Mouse (Mus musculus): ENCODE results near the gene Kmt2e. TPM values are rescaled to one million over a fixed set of nuclear protein-coding genes. Genes with fewer than 3 reads are reported as not detected.

Kmt2e gene
- polyA plus RNA-seq, 1 experiment from 2014 or later = 51.9 TPM

- TF ChIP-seq CTCF (IDR thresholded peaks at IDR 0.05; ENCODE audit: low read depth) (no peak), EP300 (optimal IDR thresholded peaks at IDR 0.05) (no peak)
- no peak for DNase-seq (ENCODE audit: low spot score)
These were observed 46.1 kb upstream of the Kmt2e start for GRCm38 (mm10) chr5:23388091-23388490.

GRCm38 (mm10) chr5:23389601-23390305, 44.5 kb upstream of the Kmt2e start:
- no peaks in the 10 kb centered on the region for H3K9me3 ChIP-seq (ENCODE audit: control insufficient read depth, low read length)
- H3K4me2 ChIP-seq (replicated peaks; ENCODE audit: low read depth) = no peak overlapping the region
- no peak for DNase-seq (ENCODE audit: low spot score)
- H3K27me3 ChIP-seq (ENCODE audit: control insufficient read depth, insufficient read depth, low read length) = no peaks in the 10 kb centered on the region
- no peak overlapping the region for H3K4me3 ChIP-seq (ENCODE audit: low read depth, low read length)
- no peak overlapping the region for H3K27ac ChIP-seq (replicated peaks)
- no peaks in the 10 kb centered on the region for H3K36me3 ChIP-seq (ENCODE audit: control insufficient read depth, insufficient read depth, low read length)
- no peak overlapping the region for H3K9ac ChIP-seq (ENCODE audit: low read length)
- H3K4me1 ChIP-seq (replicated peaks; ENCODE audit: control insufficient read depth, insufficient read depth) = peaks cover 2% of the 10 kb centered on the region; the same call in 1 of the 2 replicates
- TF ChIP-seq CTCF (IDR thresholded peaks at IDR 0.05; ENCODE audit: low read depth) (no peak), EP300 (optimal IDR thresholded peaks at IDR 0.05) (no peak)
- ATAC-seq (ENCODE audit: low FRiP score, low TSS enrichment) = no peak
- 80% methylated on average over 7 of the region's 7 CpGs for WGBS

More at GRCm38 (mm10) chr5:23388091-23388490, 46.1 kb upstream of the Kmt2e start:
- 30% methylated on average over 3 of the region's 3 CpGs for WGBS
- no peak for ATAC-seq (ENCODE audit: low FRiP score, low TSS enrichment)
- Histone ChIP-seq H3K27ac (replicated peaks) (no peak overlapping the region), H3K9ac (ENCODE audit: low read length) (no peak overlapping the region), H3K4me1 (replicated peaks; ENCODE audit: control insufficient read depth, insufficient read depth) (peaks cover 2% of the 10 kb centered on the region; the same call in 1 of the 2 replicates), H3K9me3 (ENCODE audit: control insufficient read depth, low read length) (no peaks in the 10 kb centered on the region), H3K4me3 (ENCODE audit: low read depth, low read length) (no peak overlapping the region), H3K27me3 (ENCODE audit: control insufficient read depth, insufficient read depth, low read length) (no peaks in the 10 kb centered on the region), H3K36me3 (ENCODE audit: control insufficient read depth, insufficient read depth, low read length) (no peaks in the 10 kb centered on the region), H3K4me2 (replicated peaks; ENCODE audit: low read depth) (no peak overlapping the region)

GRCm38 (mm10) chr5:23391714-23392113, 42.5 kb upstream of the Kmt2e start:
- H3K9ac ChIP-seq (ENCODE audit: low read length) = no peak overlapping the region
- H3K27ac ChIP-seq (replicated peaks) = no peak overlapping the region
- no peaks in the 10 kb centered on the region for H3K27me3 ChIP-seq (ENCODE audit: control insufficient read depth, insufficient read depth, low read length)
- H3K36me3 ChIP-seq (ENCODE audit: control insufficient read depth, insufficient read depth, low read length) = no peaks in the 10 kb centered on the region
- 84% methylated on average over 7 of the region's 7 CpGs for WGBS
- no peaks in the 10 kb centered on the region for H3K9me3 ChIP-seq (ENCODE audit: control insufficient read depth, low read length)
- no peak overlapping the region for H3K4me2 ChIP-seq (replicated peaks; ENCODE audit: low read depth)
- ATAC-seq (ENCODE audit: low FRiP score, low TSS enrichment) (no peak), DNase-seq (ENCODE audit: low spot score) (no peak)
- TF ChIP-seq CTCF (IDR thresholded peaks at IDR 0.05; ENCODE audit: low read depth) (no peak), EP300 (optimal IDR thresholded peaks at IDR 0.05) (no peak)
- H3K4me1 ChIP-seq (replicated peaks; ENCODE audit: control insufficient read depth, insufficient read depth) = peaks cover 2% of the 10 kb centered on the region; the same call in 1 of the 2 replicates
- no peak overlapping the region for H3K4me3 ChIP-seq (ENCODE audit: low read depth, low read length)

GRCm38 (mm10) chr5:23393870-23394269, 40.4 kb upstream of the Kmt2e start:
- WGBS = 92% methylated on average over 5 of the region's 5 CpGs
- no peak overlapping the region for H3K4me2 ChIP-seq (replicated peaks; ENCODE audit: low read depth)
- ATAC-seq (ENCODE audit: low FRiP score, low TSS enrichment) (no peak), DNase-seq (ENCODE audit: low spot score) (no peak)
- TF ChIP-seq EP300 (optimal IDR thresholded peaks at IDR 0.05) (no peak), CTCF (IDR thresholded peaks at IDR 0.05; ENCODE audit: low read depth) (no peak)
- H3K9me3 ChIP-seq (ENCODE audit: control insufficient read depth, low read length) = no peaks in the 10 kb centered on the region
- no peaks in the 10 kb centered on the region for H3K36me3 ChIP-seq (ENCODE audit: control insufficient read depth, insufficient read depth, low read length)
- H3K4me3 ChIP-seq (ENCODE audit: low read depth, low read length) = no peak overlapping the region
- H3K27me3 ChIP-seq (ENCODE audit: control insufficient read depth, insufficient read depth, low read length) = no peaks in the 10 kb centered on the region
- H3K27ac ChIP-seq (replicated peaks) = no peak overlapping the region
- no peaks in the 10 kb centered on the region for H3K4me1 ChIP-seq (replicated peaks; ENCODE audit: control insufficient read depth, insufficient read depth)
- no peak overlapping the region for H3K9ac ChIP-seq (ENCODE audit: low read length)

GRCm38 (mm10) chr5:23394366-23395145, 39.7 kb upstream of the Kmt2e start:
- no peak overlapping the region for H3K4me3 ChIP-seq (ENCODE audit: low read depth, low read length)
- no peak; the same call in 1 of the 2 replicates for ATAC-seq (ENCODE audit: low FRiP score, low TSS enrichment)
- no peak for TF ChIP-seq CTCF (IDR thresholded peaks at IDR 0.05; ENCODE audit: low read depth)
- no peak for TF ChIP-seq EP300 (optimal IDR thresholded peaks at IDR 0.05)
- H3K27me3 ChIP-seq (ENCODE audit: control insufficient read depth, insufficient read depth, low read length) = no peaks in the 10 kb centered on the region
- H3K4me2 ChIP-seq (replicated peaks; ENCODE audit: low read depth) = no peak overlapping the region
- no peaks in the 10 kb centered on the region for H3K4me1 ChIP-seq (replicated peaks; ENCODE audit: control insufficient read depth, insufficient read depth)
- WGBS = 41% methylated on average over 3 of the region's 3 CpGs
- H3K36me3 ChIP-seq (ENCODE audit: control insufficient read depth, insufficient read depth, low read length) = no peaks in the 10 kb centered on the region
- no peaks in the 10 kb centered on the region for H3K9me3 ChIP-seq (ENCODE audit: control insufficient read depth, low read length)
- H3K9ac ChIP-seq (ENCODE audit: low read length) = no peak overlapping the region
- no peak overlapping the region for H3K27ac ChIP-seq (replicated peaks)
- no peak for DNase-seq (ENCODE audit: low spot score)

GRCm38 (mm10) chr5:23395721-23396120, 38.5 kb upstream of the Kmt2e start:
- Histone ChIP-seq H3K27me3 (ENCODE audit: control insufficient read depth, insufficient read depth, low read length) (no peaks in the 10 kb centered on the region), H3K27ac (replicated peaks) (no peak overlapping the region), H3K9me3 (ENCODE audit: control insufficient read depth, low read length) (no peaks in the 10 kb centered on the region), H3K9ac (ENCODE audit: low read length) (no peak overlapping the region), H3K36me3 (ENCODE audit: control insufficient read depth, insufficient read depth, low read length) (no peaks in the 10 kb centered on the region), H3K4me3 (ENCODE audit: low read depth, low read length) (no peak overlapping the region), H3K4me2 (replicated peaks; ENCODE audit: low read depth) (no peak overlapping the region), H3K4me1 (replicated peaks; ENCODE audit: control insufficient read depth, insufficient read depth) (no peaks in the 10 kb centered on the region)
- ATAC-seq (ENCODE audit: low FRiP score, low TSS enrichment) (no peak), DNase-seq (ENCODE audit: low spot score) (no peak)
- TF ChIP-seq CTCF (IDR thresholded peaks at IDR 0.05; ENCODE audit: low read depth) = no peak
- no peak for TF ChIP-seq EP300 (optimal IDR thresholded peaks at IDR 0.05)
- 62% methylated on average over 3 of the region's 3 CpGs for WGBS
